Mouse (Mus musculus) kidney, postnatal 36 days (tissue): ENCODE results near the gene 3100002H09Rik.
A peak's percentile ranks its signal among the peaks of the same experiment; 100 is the strongest.

ENCODE experiments used
- DNase-seq, 2 experiments: peaks; one replicate each; pipeline ENCODE4 v3.0.0; 2021 to 2022; ENCODE audit warnings: mixed read lengths in 2 of 2

The 3100002H09Rik gene

DNA sequence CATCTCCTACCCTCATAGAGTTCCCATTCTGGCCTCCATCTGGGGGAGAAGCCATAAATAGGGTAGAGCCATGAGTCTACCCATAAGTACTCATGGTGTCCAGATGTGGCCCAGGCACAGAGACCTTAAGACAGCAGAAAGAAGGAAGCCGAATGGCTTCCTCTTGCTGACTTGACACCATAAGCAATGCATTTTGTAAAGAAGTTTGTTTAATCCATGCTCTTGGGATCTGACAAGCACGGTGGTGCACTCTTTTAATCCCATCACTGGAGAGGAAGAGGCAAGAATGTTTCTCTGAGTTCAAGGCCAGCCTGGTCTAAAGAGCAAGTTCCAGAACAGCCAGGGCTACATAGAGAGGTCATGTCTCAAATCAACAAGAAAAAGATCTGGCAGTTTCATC, at the start of gene 3100002H09Rik:
Gene 3100002H09Rik (minus strand): TSS at position 101 of the 400 bp plus-strand sequence.
- no peak for DNase-seq

DNA sequence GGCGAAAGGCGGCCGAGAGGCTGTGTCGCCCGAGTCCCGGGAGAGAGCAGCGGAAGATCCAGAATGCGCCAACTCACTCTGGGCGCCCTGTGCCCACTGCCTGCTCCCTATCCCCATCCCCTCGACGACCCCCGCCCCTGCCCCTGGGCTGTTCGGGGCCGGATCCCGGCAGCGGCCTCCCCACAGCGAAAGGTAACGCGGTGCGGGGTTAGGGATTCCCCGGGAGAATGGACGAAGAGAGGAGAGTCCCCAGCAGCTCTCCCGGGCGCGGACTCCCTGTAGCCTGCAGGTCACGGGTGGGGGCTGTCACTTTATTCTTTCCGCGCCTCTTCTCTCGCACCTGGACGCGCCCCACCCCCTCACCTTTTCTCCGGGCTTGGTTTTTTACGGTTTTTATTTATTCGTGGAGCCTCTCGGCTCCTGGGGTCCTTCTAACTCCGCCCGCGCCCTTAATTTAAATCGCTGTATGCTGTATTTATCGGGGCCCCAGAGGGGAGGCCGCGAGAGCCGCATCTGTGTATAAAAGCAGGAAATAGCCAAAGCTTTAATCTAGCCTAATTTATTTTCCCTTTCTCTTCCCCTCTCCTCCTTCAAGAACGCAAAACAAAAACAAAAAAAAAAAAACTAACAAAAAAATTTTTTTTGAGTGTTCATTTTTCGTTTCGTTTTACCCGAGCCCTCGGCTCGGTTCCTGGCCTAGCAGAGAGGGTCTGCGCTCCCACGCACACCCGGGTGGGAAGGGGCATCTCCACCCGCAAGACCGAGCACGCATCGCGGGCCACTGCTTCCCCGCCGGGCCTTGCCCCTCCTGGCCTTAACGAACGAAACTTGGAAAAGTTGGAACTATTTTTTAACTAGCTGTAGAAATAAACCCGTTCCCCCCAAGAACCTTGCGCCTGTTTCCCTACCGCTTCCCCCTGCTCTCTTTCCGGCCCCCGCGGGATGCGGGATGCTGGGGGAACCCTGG, 48.9 kb upstream of the 3100002H09Rik start:
- DNase-seq, result peak in 1 of 2 experiments; percentile 20

DNA sequence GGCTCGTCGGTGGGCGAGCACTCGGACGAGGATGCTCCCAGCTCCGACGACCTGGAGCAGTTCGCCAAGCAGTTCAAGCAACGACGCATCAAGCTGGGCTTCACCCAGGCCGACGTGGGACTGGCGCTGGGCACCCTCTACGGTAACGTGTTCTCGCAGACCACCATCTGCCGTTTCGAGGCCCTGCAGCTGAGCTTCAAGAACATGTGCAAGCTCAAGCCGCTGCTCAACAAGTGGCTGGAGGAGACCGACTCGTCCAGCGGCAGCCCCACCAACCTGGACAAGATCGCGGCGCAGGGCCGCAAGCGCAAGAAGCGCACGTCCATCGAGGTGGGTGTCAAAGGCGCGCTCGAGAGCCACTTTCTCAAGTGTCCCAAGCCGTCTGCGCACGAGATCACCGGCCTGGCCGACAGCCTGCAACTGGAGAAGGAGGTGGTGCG, 47.8 kb upstream of the 3100002H09Rik start:
- DNase-seq, result peak in 1 of 2 experiments; percentile 21

DNA sequence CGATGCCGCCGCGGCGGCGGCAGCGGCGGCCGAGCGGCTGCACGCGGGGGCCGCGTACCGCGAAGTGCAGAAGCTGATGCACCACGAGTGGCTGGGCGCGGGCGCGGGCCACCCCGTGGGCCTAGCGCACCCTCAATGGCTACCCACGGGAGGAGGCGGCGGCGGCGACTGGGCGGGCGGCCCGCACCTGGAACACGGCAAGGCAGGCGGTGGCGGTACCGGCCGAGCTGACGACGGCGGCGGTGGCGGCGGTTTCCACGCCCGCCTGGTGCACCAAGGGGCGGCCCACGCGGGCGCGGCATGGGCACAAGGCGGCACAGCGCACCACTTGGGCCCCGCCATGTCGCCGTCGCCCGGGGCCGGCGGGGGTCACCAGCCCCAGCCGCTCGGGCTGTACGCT, 47.2 kb upstream of the 3100002H09Rik start:
- peak in 1 of 2 experiments; percentile 25 for DNase-seq

DNA sequence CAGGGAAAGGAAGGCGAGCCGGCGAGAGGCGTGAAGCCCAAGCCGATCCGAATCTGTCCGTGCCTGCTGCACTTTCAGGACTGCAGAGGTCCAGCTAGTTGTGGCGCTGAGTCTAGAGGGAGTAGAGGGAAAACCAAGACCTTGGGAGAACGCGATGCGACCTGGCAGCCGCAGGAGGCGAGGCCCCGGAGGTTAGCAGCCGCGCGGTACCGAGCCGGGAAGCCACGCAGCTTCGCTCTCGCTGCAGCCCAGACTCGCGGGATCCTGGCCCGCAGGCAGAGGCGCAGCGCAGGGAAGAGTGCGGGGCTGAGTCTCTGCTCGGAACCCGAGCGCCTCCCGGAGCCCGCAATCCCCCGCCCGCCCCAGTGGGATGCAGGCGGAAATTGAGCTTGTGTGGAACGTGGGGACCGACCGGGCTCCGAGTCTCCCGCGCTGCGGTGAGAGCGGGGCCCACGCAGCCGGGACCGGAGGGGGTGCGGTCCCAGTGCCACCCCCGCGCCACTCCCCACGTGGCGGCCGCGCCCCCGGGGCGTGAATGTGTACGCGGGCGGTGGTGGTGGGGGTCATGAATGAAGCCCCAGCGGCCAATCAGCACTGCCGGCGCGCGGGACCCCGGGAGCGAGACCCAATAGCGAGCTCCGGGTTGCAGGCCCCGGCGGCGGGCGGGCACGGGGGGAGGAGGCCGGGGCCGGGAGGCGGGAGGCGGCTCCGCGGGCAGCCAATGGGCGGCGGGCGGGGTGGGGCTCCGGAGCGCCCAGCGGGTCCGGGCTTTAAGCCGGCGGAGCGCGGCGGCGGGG, 46.4 kb upstream of the 3100002H09Rik start:
- DNase-seq, result peak; percentile 77 to 86

DNA sequence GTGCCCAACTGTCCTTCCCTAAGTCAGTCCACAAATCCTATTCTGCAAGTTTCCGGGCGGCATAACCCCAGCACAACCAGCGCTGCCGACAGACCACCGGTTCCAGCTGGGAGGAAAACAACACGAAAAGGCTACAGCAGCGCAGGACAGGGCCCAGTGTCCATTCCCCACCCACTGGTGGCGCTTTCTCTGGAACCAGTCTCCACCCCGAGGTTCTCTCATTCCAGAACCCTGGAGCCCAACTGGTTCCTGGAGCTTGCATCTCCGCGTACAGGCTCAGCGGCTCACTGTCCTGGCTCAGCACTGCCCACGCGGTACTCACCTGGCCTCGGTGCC, 45.9 kb upstream of the 3100002H09Rik start, which contains the start of gene Pou3f1:
Gene Pou3f1 (plus strand): TSS at position 290 of the 336 bp plus-strand sequence.
- DNase-seq, result no peak

DNA sequence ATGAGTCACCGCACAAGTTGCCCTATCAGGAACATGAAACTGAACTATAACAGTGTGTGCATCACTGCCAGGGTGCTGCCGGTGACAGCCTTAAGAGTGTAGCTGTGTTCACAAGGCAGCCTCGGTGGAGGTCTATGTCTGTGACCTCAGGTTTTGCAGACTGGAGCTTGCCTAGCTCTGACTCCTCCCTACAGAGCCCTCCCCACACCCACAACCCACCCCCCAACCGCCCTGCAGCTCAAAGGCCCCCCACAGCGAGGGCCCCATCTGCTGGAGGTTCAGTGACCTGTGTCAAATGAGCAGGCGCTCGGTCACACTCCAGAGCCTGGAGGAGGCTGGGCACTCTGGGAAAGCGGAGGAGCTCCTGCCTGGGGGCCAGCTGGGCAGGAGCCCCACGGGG, 42.3 kb upstream of the 3100002H09Rik start:
- peak; percentile 60 to 66 for DNase-seq

DNA sequence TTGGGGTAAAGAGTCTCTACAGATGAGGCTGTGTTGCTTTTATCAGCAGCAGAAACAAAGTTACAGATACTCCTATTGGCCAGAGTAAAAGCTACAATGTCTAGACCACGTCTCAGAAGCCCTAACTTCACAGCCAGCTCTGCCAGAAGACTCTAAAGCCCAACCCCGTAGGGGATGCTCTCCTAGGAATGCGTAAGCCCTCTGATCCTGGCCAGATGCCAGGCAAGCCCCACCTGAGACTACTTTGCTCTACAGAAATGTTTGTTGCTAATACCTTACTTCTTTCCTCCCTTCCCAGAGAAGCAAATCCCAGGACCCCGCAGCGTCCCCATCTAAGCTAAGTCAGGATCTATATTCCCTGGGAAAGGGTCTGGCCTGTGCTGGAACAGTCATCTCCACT, 37.3 kb upstream of the 3100002H09Rik start:
- DNase-seq, result no peak

DNA sequence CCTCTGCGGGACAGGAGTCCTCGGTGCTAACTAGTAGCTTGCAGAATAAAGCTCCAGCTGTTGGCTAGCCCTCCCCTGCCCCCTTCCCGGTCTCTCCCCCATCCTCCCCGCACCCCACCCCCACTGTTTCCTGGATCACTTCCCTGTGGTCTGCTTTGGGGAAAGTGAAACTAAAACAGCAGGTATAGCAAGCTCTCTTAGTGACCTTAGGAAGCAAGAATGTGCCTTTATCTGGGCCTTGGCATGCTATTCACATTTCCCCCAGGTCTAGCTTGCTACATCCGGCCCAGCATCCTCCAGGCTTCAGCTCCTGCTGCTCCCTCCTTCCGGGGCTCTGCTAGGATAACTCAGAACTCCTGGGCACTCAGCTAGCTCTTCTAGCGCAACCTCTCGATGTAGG, 36.0 kb upstream of the 3100002H09Rik start:
- peak in 1 of 2 experiments; percentile 31 for DNase-seq

DNA sequence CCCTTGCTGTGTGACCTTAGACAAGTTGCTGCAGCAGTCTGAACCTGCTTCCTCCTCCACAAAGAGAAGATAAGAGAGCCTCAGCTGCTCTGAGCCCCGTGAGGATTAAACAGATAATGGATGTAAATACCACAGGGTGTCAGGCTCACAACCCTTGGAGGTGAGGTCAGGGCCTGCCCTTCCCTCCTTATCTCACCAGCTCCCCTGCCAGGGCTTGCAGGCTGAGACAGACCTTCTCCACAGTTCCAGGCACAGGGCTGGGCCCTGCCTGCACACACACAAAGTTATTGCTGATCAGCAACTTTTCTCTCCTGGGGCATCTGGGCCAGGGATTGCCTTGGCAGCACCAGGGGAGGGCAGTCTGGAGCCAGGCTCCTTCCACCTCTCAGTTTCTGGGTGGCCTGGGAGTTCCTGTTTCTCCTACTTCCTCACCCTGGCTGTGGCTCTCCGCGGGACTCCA, 34.4 kb upstream of the 3100002H09Rik start:
- peak in 1 of 2 experiments; percentile 47 for DNase-seq

DNA sequence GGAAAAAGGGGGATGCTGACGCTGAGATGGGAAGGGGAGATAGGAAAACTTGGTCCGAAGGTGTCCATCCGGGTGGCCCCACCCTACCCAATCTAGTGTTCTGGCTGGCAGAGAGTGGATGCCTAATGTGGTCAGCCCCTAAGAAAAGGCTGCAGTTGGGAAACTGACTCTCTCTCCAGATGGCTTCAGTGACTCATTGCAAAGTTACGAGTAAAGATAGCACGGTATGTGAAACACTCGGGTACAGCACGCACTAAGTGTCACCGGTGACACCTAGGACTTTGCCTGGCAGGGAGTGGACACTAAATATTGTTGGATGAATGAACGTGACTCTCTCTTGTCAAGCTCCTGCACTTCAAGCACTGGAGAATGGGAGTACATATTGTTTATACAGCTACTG, 33.3 kb upstream of the 3100002H09Rik start:
- no peak for DNase-seq

DNA sequence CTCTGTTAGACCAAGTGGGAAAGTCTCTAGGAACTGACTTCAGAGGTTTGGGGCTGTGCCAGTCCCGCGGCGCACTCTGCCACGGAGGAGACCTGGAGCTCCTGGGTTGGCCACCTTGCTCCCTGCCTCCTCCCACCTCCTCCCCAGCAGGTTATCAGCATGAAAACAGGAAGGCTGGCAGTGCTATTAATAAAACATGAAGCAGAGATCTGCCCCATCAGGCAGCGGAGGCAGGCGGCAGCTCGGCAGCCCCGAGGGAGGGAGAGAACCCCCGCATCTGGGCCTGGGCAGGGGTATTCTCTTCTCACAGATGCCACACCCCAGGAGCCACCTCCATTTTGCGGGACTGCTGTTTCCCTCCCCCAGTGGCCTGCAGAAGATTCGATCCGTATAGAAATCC, 29.1 kb upstream of the 3100002H09Rik start:
- no peak for DNase-seq

DNA sequence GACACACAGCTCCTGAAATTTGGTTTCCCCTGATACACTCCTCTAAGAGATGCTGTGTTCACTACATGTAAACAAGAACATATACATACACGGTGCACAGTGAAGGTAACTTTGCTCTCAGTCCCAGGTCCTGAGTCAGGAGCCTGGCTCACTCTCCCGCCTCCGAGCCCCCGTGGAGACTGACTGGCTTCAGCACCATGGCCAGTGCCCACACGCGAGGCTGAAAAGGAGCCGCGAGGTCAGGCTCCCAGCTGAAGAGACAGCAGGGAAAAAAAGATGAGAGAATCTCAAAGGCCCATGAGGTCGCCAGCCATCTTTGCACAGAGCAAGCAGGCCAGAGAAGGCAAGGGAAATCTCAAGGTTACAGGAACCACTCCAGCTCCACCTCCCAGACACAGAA, 22.7 kb upstream of the 3100002H09Rik start:
- peak; percentile 16 to 80 for DNase-seq

DNA sequence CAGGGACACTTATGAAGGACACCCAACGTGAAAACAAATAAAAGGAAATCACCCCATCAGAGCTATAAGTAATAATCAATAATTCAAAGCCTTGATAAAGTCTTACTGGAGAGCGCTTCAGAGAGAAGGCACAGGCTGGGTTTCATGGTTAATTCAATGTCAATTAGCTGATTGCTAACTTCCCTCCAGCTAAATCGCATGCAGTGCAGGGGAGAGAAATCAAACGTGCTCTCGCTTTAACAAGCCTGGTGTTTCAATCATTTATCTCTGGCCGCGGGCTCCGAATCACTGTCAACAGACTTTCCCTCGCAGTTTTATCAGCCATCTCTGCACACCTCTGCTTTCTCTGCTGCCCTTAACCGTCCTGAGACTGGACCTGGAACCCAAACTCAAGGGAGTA, 22.3 kb upstream of the 3100002H09Rik start:
- no peak for DNase-seq

DNA sequence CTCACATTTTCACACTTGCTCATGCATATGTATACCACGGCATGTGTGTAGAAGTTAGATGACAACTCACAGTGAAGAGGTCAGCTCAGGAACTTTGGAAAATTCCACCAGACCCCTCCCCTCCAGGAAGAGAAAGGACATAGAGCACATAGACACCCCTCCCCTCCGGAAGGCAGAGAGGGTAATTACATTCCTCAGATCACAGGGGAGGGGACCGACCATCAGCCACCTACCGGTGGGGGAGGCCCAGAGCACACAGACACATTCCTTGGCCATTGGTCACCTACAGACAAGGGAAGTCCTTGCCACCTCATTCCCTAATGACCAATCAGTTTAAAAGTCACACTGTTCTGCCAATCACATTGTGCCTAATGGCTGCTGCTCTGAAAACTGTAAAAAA, 20.9 kb upstream of the 3100002H09Rik start:
- no peak for DNase-seq

DNA sequence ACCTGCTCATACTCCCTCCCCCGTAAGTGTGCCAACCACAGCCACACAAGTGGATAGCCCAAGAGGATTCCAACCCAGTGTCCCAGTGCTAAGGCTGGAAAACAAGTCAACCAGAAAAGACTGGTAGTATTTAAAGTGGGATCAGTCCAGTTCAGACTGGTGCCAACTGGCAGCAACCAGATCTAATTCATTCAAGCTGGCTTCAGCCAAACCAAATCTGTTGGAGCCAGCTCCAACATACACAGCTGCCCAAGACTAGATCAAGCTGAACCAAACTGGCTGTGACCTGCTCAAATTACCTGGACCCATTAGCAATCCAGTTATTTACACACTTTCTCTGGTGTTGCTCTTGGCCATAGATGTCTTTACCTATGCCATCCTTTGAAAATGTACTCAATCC, 16.2 kb upstream of the 3100002H09Rik start:
- no peak for DNase-seq

DNA sequence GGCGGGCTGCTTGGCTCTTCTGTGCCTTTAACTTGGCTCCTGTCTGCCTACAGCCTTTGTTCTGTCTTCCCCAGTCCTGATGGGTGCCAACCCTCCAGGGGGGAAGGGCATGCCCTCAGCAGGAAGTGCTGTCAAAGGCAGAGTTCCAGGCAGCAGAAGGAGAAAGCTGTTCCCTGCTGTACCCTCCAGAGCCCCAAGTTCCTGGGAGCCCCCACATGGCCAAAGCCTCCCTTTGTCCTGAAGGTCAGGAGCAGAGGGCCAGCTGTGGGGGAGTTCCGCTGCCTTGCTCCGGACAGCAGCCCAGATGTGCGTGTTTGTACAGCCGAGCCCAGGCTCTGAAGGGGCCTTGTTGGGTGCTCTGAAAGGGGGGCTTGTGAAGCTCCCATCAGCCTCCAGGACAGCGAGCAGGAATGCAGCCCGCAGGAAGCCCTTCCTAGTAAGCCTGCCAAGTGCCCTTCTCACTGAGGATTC, 13.5 kb upstream of the 3100002H09Rik start:
- DNase-seq, result peak in 1 of 2 experiments; percentile 8

DNA sequence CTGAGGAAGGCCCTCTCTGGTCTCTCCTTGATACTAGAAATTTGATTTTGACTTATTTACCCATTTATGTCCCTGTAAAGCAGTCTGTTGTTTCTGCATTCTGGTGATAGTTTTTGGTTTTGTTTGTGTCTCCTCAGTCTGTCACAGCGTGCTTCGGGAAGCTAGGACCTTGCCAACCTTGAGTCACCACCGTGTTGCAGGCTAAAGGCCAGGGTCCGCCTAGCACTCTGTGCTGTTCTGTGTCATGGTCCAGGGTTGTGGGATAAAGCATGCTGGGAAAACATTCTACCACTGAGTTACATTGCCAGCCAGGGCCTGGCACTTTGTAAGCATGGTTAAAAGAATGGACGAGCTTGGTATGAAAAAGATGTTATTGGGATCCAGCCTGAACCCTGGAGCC, 12.0 kb upstream of the 3100002H09Rik start:
- no peak for DNase-seq

DNA sequence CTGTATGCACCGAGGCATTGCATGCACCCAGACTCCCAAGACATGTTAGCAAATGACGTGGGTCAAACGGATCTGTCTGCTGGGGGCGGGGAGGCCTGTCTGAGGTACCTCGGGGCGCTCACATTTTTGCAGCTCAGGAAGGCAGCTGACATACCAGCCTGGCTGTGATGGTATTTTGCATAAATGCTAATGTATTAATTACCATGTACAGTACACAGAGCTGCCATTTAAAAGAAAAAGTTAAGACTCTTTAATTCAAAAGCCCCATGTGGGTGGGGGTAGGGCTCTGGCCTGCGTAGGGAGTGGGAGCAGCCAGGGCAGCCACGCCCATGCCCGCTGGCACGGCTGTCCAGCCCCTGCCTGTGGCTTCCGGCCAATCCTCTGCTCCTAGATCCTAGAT, 10.8 kb upstream of the 3100002H09Rik start:
- DNase-seq, result no peak

DNA sequence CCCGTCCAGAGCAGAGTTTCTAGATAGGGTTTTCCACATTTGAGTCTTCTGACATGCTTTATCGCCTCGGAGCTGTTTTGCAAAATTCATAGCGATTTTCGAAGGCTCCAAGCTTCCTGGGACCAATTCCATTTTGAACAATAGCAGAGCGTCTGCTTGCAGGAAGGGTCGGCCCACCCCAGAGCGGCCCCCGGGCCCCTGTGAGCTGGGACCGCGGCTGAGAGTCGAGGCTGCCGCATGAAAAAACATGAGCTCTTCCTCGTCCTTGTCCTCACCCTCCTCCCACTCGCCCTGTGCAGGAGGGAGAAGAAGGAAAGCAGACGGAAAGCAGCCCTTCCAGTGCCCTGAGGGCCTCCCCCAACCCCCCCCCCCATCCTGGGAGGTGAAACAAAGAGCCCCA, 8.0 kb upstream of the 3100002H09Rik start:
- no peak for DNase-seq

DNA sequence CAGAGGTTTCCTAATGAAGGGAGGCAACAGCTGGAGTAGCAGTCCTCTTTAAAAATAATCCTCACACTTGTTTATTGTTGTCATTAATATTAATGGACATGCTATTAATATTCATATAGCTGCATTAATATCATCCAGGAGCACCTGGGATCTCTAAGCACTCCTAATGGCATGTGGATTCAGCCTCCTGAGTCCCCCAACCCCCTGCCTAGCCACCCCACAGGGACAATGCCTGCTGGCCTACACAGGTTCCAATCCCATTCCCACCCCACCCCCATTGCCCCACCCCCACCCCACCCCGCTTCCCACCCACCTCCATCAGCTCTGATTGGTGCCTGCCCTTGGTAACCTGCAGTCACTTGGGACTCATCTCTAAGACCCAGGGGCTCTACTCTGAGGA, 6.0 kb upstream of the 3100002H09Rik start:
- DNase-seq, result no peak

DNA sequence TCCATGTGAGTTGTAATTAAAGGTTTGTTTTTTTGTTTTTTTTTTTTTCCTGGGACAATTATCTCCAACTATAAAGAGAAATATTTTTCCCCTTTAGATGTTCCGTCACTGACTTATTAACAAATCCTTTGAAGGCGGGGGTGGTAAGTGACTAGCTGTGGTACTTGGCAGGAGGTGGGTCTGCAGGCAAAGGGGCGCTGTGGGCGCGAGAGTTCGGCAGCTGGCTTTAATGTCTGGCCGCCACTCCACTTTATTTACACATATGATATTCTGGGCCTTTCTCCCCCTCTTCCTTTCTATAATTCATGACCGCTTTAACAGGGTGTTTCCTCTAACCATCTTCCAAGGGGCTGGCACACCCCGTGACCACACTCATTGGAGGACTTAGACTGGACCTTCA, 5.4 kb upstream of the 3100002H09Rik start:
- DNase-seq, result no peak

DNA sequence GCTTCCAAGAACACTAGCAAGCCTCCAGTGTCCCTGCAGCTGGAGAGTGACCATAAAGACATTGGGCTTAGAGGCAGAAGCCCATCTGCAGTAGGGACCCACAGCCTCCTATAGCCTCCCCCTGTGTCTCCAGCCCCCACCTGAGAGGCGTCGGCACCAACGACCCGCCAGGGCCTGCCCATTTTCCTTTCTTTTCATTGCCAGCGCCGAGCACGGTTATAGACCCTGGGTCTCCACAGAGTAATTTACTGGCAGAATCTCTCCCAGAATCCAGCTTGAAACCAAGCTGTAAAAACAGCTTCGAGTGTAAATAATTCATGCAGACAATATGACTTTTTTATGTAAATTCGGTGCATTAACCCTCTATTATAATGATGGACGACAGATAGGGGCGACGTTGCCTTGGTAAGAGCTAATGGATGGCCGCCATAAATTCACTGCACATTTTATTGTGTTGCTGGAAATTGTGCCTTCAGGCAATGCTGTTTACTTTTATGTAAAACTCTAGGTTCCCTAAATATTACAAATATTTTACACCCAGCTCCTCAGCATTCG, 4.9 kb upstream of the 3100002H09Rik start:
- DNase-seq, result no peak
